Mouse (Mus musculus) G1E (cell line): ENCODE measurements around the gene Bod1l. TPM values are rescaled to one million over a fixed set of nuclear protein-coding genes. Genes with fewer than 3 reads are reported as not detected.

ENCODE experiments used
- ATAC-seq: 2 replicates; pipeline ENCODE4 v1.8.0; 2016; ENCODE audit warnings: mild to moderate bottlenecking; ENCODE audit not compliant: insufficient number of reproducible peaks, poor library complexity, low FRiP score, severe bottlenecking; ENCODE audit errors: extremely low read depth
- DNase-seq: peaks from one replicate; pipeline ENCODE4 v3.0.0; 2012; ENCODE audit warnings: low spot score
- H3K27me3 ChIP-seq: 2 replicates; pipeline ENCODE4 v1.6.1; 2012; ENCODE audit warnings: mild to moderate bottlenecking, low read length, inconsistent platforms; ENCODE audit not compliant: insufficient read depth
- H3K36me3 ChIP-seq: replicated peaks from 2 replicates; pipeline ENCODE3; 2012; ENCODE audit warnings: mild to moderate bottlenecking, inconsistent platforms
- H3K4me1 ChIP-seq: 2 replicates; pipeline ENCODE4 v1.6.1; 2012; ENCODE audit warnings: low read depth, low read length, inconsistent platforms, mixed read lengths; ENCODE audit not compliant: insufficient read depth
- H3K4me3 ChIP-seq: 2 replicates; pipeline ENCODE4 v1.5.1; 2012; ENCODE audit warnings: low read depth, mild to moderate bottlenecking, inconsistent platforms, low read length, moderate library complexity, mixed read lengths
- H3K9me3 ChIP-seq: replicated peaks from 2 replicates; pipeline ENCODE4 v1.6.1; 2012; ENCODE audit warnings: inconsistent platforms
- CTCF ChIP-seq: IDR thresholded peaks from 2 replicates; pipeline ENCODE4 v1.5.1; 2012; ENCODE audit warnings: low read depth, low read length, inconsistent platforms, mixed read lengths
- GATA1 ChIP-seq: IDR thresholded peaks from 2 replicates; pipeline ENCODE4 v1.6.1; 2012; ENCODE audit warnings: borderline replicate concordance, low read length, inconsistent platforms, mixed read lengths
- GATA2 ChIP-seq: IDR thresholded peaks from 2 replicates; pipeline ENCODE4 v1.6.1; 2012; ENCODE audit warnings: low read depth, low read length, inconsistent platforms, borderline replicate concordance
- POLR2AphosphoS5 ChIP-seq: IDR thresholded peaks from 2 replicates; pipeline ENCODE4 v1.6.1; 2012; ENCODE audit warnings: low read depth, low read length, inconsistent platforms; ENCODE audit not compliant: insufficient replicate concordance
- TAL1 ChIP-seq: conservative IDR thresholded peaks from 2 replicates; pipeline ENCODE4 v1.6.1; 2012; ENCODE audit warnings: low read depth, low read length, inconsistent platforms, mixed read lengths
- polyA plus RNA-seq: library from polyadenylated mRNA; stranded (reverse); fragments of >175 nt; gene quantifications from 2 replicates; pipeline ENCODE4 v1.2.3, GENCODE M21; 2012
- total RNA-seq, 2 experiments: library from RNA; stranded (forward) in 1 of 2; stranded (reverse) in 1 of 2; fragments of 200-1000 nt in 1 of 2; fragments of >200 nt in 1 of 2; fragmentation: Nextera tagmentation in 1 of 2; gene quantifications; 2 replicates each; pipeline ENCODE4 v1.2.3; 2014 to 2017

The Bod1l gene
- total and polyA plus RNA-seq, 3 experiments, result 7.8 to 86.7 (median 50.6) TPM

GRCm38 (mm10) chr5:41744898-41745780, 99.0 kb downstream of the Bod1l start:
- Histone ChIP-seq H3K4me1 (peaks cover 12% of the 10 kb centered on the region), H3K36me3 (no peaks in the 10 kb centered on the region), H3K4me3 (no peak overlapping the region), H3K27me3 (peaks cover 23% of the 10 kb centered on the region), H3K9me3 (no peaks in the 10 kb centered on the region)
- no peak for DNase-seq
- no peak for ATAC-seq
- no peak for TF ChIP-seq POLR2AphosphoS5
- no peak for TF ChIP-seq GATA1
- TF ChIP-seq TAL1, result no peak
- no peak for TF ChIP-seq GATA2
- no peak for TF ChIP-seq CTCF

DNA sequence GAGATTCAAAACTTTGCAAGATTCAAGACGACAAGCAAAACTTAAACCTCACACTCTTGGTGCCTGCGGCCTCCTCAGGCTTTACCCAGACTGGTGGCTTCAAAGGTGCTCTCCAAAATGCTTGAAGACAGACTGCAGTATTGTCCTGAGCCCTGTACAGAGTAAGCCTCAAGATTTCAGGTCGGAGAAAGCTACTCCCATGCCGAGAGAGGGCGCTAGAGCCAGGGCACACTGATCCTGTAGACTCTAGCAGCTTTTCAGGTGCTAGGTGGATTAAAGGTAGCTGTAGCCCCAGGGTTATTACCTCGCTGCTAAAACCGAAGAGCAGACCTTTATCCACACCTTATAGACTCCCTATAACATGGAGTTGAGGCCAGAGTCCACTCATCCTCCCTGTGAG, 99.9 kb downstream of the Bod1l start:
- TF ChIP-seq CTCF, result no peak
- H3K36me3 ChIP-seq, result no peaks in the 10 kb centered on the region
- peaks cover 16% of the 10 kb centered on the region for H3K4me1 ChIP-seq
- H3K9me3 ChIP-seq, result no peaks in the 10 kb centered on the region
- no peak overlapping the region for H3K4me3 ChIP-seq
- DNase-seq (no peak), ATAC-seq (no peak)
- H3K27me3 ChIP-seq, result peaks cover 23% of the 10 kb centered on the region

DNA sequence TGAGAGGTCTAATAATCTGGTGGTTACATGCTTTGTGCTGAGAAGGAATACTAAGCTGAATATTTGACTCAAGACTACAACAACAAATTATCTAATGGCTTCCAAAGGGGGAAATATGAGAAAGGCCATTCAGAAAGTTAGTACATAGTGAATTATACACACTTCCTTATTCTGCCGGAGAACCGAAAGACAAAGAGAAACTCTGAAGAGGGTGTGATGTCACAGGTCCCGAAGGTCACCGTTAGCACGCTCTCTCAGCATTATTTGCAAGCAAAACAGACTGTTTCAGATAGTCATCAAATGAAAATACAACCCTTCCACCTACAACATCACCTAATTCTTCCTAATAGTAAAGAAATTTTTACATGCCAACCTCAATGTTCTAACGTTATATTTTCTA, 105.3 kb downstream of the Bod1l start:
- TF ChIP-seq GATA1 (no peak), CTCF (no peak), POLR2AphosphoS5 (no peak)
- no peaks in the 10 kb centered on the region for H3K9me3 ChIP-seq
- ATAC-seq (peak; percentile 86), DNase-seq (no peak)
- peaks cover 17% of the 10 kb centered on the region for H3K4me1 ChIP-seq
- H3K27me3 ChIP-seq, result peaks cover 1% of the 10 kb centered on the region; the same call in 1 of the 2 replicates
- H3K4me3 ChIP-seq, result no peak overlapping the region; the same call in 1 of the 2 replicates
- H3K36me3 ChIP-seq, result no peaks in the 10 kb centered on the region

Other genes with a start within 250 kb of the Bod1l start
- 40.5 and 46.6 TPM in 2 replicates for gene Rab28, start 136.2 kb downstream of the Bod1l start, total RNA-seq (2014; fragmentation: Nextera tagmentation)
- gene Rab28, start 136.2 kb downstream of the Bod1l start, total RNA-seq (2017), result 58.3 and 58.7 TPM in 2 replicates
- gene Rab28, start 136.2 kb downstream of the Bod1l start, polyA plus RNA-seq, result 35.1 and 41.9 TPM in 2 replicates
- gene Nkx3-2, start 79.8 kb downstream of the Bod1l start, total RNA-seq (2014; fragmentation: Nextera tagmentation), result not detected in 2 replicates
- not detected in 2 replicates for gene Nkx3-2, start 79.8 kb downstream of the Bod1l start, total RNA-seq (2017)
- gene Nkx3-2, start 79.8 kb downstream of the Bod1l start, polyA plus RNA-seq, result not detected in 2 replicates
- gene Gm16223, start 223.6 kb upstream of the Bod1l start, total RNA-seq (2014; fragmentation: Nextera tagmentation), result not detected in 2 replicates
- 0.05 and 0.12 TPM in 2 replicates for gene Gm16223, start 223.6 kb upstream of the Bod1l start, total RNA-seq (2017)
- gene Gm16223, start 223.6 kb upstream of the Bod1l start, polyA plus RNA-seq, result not detected in 2 replicates